Mouse (Mus musculus) brain, embryonic 14.5 days (tissue): ENCODE results near the gene Fam189a2.

Experiments
- CTCF ChIP-seq: fragments of 200-500 bp; IDR thresholded peaks from 2 replicates; pipeline ENCODE4 v1.5.1; 2012; ENCODE audit warnings: inconsistent platforms, mild to moderate bottlenecking, moderate library complexity, borderline replicate concordance; ENCODE audit not compliant: insufficient read depth, insufficient read length; ENCODE audit errors: extremely low read depth
- POLR2A ChIP-seq: fragments of 200-500 bp; IDR thresholded peaks from 2 replicates; pipeline ENCODE4 v1.6.1; 2012; ENCODE audit warnings: mild to moderate bottlenecking, inconsistent platforms, borderline replicate concordance; ENCODE audit not compliant: poor library complexity, insufficient read depth, insufficient read length, severe bottlenecking; ENCODE audit errors: extremely low read depth

DNA sequence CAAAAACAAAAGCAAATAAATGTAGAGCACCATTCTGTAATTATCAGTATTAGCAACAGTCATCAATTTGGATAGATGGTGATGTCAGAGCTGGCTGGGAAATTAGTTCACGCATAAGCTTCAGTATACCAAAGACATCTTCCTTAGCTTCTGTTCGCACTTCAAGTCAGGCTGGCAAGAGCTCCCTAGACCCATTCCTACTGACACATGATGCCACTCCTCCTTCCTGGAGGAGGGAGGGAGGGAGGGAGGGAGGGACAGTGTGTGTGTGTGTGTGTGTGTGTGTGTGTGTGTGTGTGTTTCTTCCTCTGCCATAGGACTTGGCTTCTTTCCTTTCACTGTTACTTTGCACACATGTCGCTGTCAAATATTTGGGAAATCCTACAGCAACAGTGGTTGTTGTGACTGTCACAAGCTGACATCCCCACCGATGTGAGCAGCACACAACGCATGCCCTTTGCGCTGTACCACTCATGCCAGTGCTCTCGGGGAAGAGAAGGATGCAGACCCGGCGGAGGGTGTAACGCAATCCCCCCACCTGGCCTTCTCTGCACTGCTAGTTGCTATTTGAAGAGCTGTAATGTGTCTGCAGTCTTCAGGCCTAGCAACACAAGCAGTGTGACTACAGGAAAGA, 34.9 kb downstream of the Fam189a2 start:
- no peak for TF ChIP-seq POLR2A
- no peak for TF ChIP-seq CTCF
